Mouse (Mus musculus) left cerebral cortex, postnatal 14 days (tissue): Measurements from ENCODE around the gene Tspan4. TPM values are rescaled to one million over a fixed set of nuclear protein-coding genes. Genes with fewer than 3 reads are reported as not detected.

Experiments
- DNase-seq, 2 experiments: peaks; one replicate each; pipeline ENCODE4 v3.0.0; 2021 to 2022; ENCODE audit warnings: low spot score in 2 of 2, mixed read lengths in 1 of 2
- intact Hi-C: fragments of 180-260 bp; cut with DNase I; formaldehyde crosslinking; loops from one replicate; pipeline ENCODE4 v1.15.1; 2025
- total RNA-seq, 2 experiments: library from RNA; stranded (reverse); gene quantifications; 2 replicates each; pipeline ENCODE4 v1.2.3; 2021

Tspan4 gene
- total RNA-seq, 2 experiments from 2014 or later = 23.2 to 23.7 TPM

DNA sequence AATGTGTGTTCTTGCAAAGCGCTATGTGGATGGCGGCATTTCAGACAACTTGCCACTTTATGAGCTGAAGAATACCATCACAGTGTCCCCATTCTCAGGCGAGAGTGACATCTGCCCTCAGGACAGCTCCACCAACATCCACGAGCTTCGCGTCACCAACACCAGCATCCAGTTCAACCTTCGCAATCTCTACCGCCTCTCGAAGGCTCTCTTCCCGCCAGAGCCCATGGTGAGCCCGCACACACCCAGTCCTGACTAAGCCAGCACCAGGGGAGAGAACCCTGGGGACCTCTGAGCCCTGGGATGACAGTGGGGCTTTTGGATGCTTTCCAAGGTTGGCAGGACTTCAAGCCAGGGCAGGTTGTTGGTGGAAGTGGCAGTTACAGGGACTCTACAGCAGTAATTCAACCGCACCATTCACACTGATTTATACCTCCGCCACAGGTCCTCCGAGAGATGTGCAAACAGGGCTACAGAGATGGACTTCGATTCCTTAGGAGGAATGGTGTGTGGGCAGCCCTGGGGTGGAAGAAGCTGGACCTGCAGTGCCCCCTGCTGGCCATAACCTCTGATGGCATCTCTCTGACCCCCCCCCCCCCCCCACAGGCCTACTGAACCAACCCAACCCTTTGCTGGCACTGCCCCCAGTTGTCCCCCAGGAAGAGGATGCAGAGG, 16.9 kb upstream of the Tspan4 start:
- DNase-seq = no peak
- intact Hi-C loops = no loop called here

- intact Hi-C loops = no loop called here
- no peak for DNase-seq
Observed at GRCm38 (mm10) chr7:141458661-141459060, 16.4 kb upstream of the Tspan4 start.

DNA sequence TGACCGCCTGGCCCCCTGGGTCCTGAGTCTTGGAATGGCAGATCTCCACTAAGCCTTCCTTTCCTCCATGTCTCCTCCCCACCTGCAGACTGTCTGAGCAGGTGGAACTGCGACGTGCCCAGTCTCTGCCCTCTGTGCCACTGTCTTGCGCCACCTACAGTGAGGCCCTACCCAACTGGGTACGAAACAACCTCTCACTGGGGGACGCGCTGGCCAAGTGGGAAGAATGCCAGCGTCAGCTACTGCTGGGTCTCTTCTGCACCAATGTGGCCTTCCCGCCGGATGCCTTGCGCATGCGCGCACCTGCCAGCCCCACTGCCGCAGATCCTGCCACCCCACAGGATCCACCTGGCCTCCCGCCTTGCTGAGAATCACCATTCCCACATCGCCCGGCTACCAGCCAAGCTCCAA, 15.7 kb upstream of the Tspan4 start:
- intact Hi-C loops = no loop called here
- DNase-seq = no peak

- no peak for DNase-seq
- intact Hi-C loops = no loop called here
Observed at GRCm38 (mm10) chr7:141460001-141460390, 15.0 kb upstream of the Tspan4 start.

DNA sequence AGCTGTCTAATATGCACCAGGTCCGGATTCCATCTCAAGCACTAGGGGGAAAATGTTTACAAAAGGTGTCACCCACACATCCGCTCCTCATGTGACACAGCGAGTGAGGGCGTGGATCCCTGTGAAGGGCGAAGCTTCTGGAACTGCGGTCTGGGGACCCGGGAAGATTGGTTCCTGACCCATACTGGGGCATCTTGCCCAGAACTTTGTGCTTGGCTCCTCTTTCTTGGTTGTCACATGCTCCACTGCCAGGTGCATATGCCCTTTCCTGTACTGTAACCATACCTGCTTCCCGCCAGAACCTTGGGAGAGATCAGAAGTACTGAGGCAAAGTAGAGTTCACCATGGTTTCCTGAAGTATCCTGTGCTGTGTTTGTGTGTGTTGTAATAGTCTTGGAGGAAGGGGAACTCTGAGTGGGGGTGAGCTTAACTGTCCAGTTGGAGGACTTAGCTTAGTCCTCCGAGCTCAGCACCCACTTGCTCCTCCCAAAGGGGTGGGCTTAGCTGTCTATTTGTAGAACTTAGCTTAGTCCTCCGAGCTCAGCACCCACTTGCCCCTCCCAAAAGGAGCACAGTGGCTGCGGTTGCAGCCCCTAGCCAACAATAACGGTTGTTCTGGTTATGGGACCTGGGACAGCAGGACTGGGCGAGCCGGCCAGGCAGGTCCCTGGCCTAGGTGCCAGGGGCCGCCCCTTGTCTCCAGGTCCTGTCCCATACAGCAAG, 14.5 kb upstream of the Tspan4 start, which contains the start of gene Cracr2b:
Cracr2b (plus strand) TSS at position 704 of the 723 bp plus-strand sequence.
- intact Hi-C loops = no loop called here
- DNase-seq = no peak

DNA sequence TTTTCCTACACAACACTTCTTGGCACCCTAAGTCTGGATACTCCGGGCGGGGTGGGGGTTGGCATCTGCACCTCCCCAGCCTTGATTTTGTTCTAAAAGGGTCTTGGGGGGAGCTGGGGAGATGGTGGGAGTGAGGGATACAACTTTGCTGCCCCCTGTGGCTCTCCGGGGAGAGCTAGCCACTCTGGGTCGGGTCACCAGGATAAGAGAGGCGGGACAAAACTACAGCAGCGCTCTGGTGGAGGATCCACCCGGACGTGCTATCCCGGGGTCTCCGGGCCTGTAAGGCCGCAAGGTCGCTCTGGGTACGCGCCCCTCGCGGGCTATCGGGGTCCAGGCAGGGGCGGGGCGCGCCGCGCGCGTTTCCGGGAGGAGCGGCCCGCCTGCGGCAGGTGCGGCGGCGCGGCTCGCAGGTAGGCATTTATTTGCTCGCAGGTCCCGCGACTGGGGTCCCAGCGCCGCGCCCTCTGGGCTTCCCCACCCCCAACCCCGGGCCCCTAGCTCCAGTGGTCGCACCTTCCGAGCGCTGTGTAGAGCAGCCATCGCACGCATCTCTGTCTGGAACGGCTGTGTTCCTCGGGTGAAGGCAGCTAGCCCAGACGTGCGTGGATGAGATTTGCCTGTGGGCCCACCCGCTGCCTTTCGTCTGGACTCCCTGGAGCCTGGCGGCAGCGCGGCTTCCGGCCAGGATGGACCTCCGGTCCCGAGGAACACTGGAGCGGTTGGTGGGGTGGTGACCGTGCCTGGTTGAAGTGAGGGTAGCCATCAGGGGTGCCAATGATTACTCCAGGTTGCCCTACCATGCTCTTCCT, 13.3 kb upstream of the Tspan4 start:
- intact Hi-C loops = no loop called here
- no peak for DNase-seq

DNA sequence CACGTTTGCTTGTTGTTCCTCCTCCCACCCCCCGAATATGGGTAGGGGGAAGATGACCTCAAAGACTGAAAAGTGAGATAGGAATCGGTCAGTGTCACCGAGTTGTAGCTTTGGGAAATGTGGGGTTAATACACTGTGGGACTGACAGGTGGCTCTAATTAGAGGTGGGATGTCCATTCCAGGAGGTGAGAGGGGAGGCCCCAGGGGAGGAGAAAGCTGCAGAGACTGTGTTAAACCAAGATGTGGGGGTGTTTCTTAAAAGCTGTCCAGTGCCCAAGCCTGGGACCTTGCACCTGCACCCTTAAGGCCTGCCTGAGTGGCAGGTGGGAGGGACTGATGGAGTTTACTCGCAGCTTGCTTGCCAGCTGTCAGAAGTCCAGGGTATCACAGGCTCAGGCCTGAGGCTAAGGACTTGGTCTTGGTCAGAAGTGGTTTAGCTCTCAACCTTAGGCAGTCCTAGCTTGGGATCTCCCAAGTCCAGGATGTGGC, 12.7 kb upstream of the Tspan4 start:
- DNase-seq = no peak
- intact Hi-C loops = no loop called here

GRCm38 (mm10) chr7:141463824-141464602, 11.0 kb upstream of the Tspan4 start:
- DNase-seq = no peak
- intact Hi-C loops = no loop called here

GRCm38 (mm10) chr7:141464603-141465201, 10.3 kb upstream of the Tspan4 start:
- no peak for DNase-seq
- intact Hi-C loops = no loop called here

DNA sequence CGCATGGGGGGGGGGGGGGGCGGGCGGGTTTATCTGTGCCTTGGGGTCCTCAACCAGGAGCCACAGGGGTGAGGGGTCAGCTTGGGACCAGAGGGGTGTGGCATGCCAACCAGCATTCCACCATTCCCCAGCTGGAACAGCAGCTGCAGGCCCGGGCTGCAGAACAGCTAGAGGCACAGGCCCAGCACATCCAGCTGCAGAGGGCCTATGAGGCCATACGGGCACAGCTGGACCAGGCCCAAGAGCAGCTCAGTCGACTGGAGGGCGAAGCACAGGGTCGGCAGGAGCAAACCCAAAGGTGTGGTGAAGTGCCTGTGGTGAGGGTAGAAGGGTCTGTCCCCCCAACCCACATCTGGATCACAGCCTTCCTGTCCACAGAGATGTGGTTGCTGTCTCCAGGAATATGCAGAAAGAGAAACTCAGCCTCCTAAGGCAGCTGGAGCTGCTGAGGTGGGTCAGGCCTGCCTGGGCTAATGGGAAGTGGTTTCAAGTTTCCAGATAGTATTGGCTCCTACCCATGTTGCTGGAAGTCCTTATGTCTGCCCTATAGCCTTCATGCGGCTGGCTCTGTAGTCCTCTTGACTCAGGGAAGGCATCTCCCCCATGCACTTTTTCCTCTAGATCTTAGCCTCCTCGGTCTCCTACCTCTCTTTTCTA, 9.5 kb upstream of the Tspan4 start:
- DNase-seq = no peak
- intact Hi-C loops = no loop called here

- intact Hi-C loops = no loop called here
- DNase-seq = no peak
Observed at GRCm38 (mm10) chr7:141466045-141466394, 9.0 kb upstream of the Tspan4 start.

- DNase-seq = no peak
- intact Hi-C loops = no loop called here
Observed at GRCm38 (mm10) chr7:141466607-141467148, 8.4 kb upstream of the Tspan4 start.

- DNase-seq = peak; percentile 59 to 60
- intact Hi-C loops = no loop called here
Observed at GRCm38 (mm10) chr7:141467230-141468030, 7.6 kb upstream of the Tspan4 start, which contains the start of gene Cd151. TSS of gene Cd151 (plus strand) at chr7:141467392.

DNA sequence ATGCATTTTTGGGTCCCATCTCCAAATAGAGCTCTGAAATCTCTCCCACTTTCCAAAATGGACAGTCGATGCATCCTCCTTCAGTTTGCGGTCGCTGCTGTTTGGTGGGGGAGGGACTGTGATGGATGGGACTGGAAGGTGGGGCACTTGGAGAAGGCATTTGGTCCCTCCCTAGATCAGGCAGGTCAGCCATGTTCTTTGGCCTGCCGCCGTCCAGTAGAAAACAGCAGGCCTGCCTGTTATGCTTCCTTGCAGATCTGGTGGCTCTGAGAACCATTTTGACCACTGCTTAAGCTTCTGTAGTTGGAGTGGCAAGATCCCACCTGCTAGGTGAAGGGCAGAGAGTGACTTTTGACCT, 6.9 kb upstream of the Tspan4 start:
- intact Hi-C loops = no loop called here
- no peak for DNase-seq

DNA sequence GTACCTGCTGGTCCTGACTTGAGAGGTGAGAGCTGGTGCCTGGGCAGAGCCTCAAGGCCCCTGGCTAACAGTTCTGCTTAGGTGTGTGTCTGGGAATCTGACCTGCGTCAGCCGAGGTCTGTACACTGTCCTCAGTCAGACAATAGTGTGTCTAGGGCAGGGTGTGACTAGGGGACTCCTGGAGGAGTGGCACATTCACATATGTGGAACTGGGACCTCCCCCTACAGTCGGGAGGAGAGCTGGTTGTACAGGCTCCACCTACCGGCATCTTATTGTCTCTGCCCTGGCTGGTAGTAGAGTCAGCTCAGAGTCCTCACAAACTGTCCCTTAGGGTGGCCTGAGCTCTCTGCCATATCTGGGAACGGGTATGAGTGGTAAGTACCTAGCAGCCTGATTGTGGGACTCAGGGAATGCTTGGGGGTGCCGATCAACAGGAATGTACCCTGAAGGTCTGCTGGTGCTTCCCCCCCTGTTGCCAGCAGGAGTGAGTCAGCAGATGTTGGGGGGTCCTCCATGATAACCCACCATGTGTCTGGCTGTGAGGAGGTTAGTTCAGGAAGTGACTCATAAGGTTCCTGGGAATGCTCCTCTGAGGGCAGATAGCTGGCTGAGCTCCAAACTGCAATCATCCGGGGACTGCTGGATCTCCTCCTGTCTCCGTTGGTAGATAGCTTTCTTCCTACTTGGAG, 6.4 kb upstream of the Tspan4 start:
- peak; percentile 62 to 65 for DNase-seq
- intact Hi-C loops = no loop called here

DNA sequence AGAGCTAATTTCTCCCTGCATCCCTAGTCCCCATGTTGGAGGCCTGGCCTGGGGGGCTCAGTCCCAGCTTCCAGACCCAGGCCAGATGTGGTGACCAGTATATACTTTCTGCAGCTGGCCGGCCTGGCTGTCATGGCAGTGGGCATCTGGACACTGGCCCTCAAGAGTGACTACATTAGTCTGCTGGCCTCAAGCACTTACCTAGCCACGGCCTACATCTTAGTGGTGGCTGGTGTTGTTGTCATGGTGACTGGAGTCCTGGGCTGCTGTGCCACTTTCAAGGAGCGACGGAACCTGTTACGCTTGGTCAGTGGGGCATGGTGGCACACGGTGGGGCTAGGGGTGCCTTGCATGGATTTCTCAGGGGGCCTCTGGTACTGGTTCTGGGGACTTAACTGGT, 5.7 kb upstream of the Tspan4 start:
- DNase-seq = no peak
- intact Hi-C loops = no loop called here
